Mouse (Mus musculus): ENCODE data around the gene Gm15262.
"Not testable (repeated sequence)": the region's sequence is repeated elsewhere in the genome, so short reads cannot be mapped to it uniquely, and the experiment has no call there.

Gm15262 gene

GRCm38 (mm10) chrX:161287156-161287555 lies at the start of gene Gm15262:
Gene Gm15262, plus strand, starts transcription at chrX:161287456.
- DNase-seq (ENCODE audit: low spot score in 2 of 2), result not testable (repeated sequence)

DNA sequence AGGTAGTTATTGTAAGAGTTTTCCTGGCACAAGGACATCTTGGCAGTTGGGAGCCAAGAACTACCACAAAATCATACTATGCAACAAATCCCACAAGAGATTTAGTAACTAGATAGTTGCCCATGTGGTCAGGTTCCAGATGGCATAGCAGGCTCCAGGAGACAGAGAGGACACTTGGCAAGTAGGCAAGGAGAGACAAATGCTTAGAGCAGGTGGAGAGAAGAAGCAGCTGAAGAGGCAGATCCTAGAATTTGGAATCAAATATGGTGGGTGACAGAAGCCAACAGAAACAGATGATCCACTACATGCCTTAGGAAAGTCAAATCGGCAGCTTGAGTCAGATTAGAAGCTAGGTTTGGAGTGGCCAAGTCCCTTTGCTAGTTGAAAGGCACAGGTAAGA lies 20.9 kb downstream of the Gm15262 start:
- DNase-seq (ENCODE audit: low spot score in 2 of 2), result no peak

GRCm38 (mm10) chrX:161316443-161316842 lies 29.2 kb downstream of the Gm15262 start:
- DNase-seq (ENCODE audit: low spot score in 2 of 2), result no peak

DNA sequence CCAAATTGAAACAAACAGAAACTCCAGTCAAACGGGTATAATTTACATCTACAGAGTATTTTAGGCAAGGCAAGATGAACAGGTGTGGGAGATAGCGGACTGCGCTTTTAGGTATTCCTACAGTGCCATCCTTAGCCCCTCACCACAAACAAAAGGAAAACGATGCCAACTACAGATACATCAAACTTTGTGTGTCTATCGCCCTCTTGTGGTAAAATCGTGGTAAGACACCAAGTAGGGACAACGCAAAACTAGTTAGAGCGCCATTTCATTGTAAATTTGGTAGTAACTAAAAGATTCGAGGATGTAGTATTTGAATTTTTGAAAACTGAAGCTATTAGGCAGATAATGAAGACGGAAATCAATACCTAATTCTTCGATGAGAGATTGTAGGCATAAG lies 83.7 kb downstream of the Gm15262 start:
- DNase-seq (ENCODE audit: low spot score in 2 of 2), result no peak

GRCm38 (mm10) chrX:161371461-161371860 lies 84.2 kb downstream of the Gm15262 start:
- DNase-seq (ENCODE audit: low spot score in 2 of 2), result no peak

DNA sequence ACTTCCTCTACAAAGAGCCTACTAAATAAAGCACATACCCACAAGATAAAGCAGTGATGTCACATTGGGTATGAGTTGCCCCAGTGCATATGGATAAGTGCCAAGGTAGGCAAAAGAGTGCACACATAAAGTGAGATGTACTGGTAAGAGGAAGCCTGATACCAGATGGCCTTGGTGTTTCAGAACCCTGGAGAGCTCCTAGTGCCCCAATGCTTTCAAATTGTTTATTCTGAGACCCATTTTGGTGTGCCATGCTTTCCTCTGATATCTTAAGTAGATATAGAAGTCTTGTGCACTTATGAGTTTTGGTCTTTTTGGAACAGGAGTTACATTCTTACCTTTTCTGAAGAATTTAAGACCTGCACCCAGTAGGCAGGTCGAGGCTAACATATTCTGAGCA lies 88.3 kb downstream of the Gm15262 start:
- DNase-seq (ENCODE audit: low spot score in 2 of 2), result no peak

- DNase-seq (ENCODE audit: low spot score in 2 of 2), result peak; percentile 6 to 30
Observed at GRCm38 (mm10) chrX:161385791-161386190, 98.5 kb downstream of the Gm15262 start.

GRCm38 (mm10) chrX:161387942-161388341 lies 100.7 kb downstream of the Gm15262 start:
- no peak for DNase-seq (ENCODE audit: low spot score in 2 of 2)

DNA sequence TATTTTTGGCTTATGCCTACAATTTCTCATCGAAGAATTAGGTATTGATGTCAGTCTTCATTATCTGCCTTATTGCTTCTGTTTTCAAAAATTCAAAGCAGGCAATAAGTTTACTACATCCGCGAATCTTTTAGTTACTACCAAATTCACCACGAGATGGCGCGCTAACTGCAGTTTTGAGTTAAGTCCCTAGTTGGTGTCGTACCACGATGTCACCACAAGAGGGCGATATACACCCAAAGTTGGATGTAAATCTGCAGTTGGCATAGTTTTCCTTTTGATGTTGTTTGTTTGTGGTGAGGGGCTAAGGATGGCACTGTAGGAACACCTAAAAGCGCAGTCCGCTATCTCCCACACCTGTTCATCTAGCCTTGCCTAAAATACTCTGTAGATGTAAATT lies 111.9 kb downstream of the Gm15262 start:
- peak; percentile 56 to 60 for DNase-seq (ENCODE audit: low spot score in 2 of 2)

- no peak for DNase-seq (ENCODE audit: low spot score in 2 of 2)
Observed at GRCm38 (mm10) chrX:161411151-161411550, 123.9 kb downstream of the Gm15262 start.
